ENCODE assay signal across 9 mouse cellular contexts in genomic region chr14:105295820-105296582, GRCm38 (mm10). TPM values are rescaled to one million over a fixed set of nuclear protein-coding genes. Genes with fewer than 3 reads are reported as not detected.
A peak's percentile ranks its signal among the peaks of the same experiment; 100 is the strongest.
DNase-seq lines count a peak whose midpoint lies in the region; ATAC-seq and TF ChIP-seq lines count a peak whose summit lies in the region.
"Had no signal": no experiment of that assay in that cellular context is flagged by ENCODE, and none has a peak within 500 bp of the region (broad histone marks: within the 10 kb centered on the region; RNA-seq: fewer than 3 reads in every experiment).

No protein-coding gene starts in this region.

- WGBS in lung, adult 2 months = 42% methylated on average over 6 of the region's 6 CpGs
- 59% methylated on average over 6 of the region's 6 CpGs for WGBS in forebrain, embryonic 14.5 days
- WGBS in midbrain, embryonic 15.5 days = 64% methylated on average over 6 of the region's 6 CpGs

- no peaks in the 10 kb centered on the region for H3K4me1 ChIP-seq in lung, adult 2 months (ENCODE audit: control insufficient read depth, insufficient read depth, low read length)
- H3K4me1 ChIP-seq in forebrain, embryonic 14.5 days (ENCODE audit: control insufficient read depth, insufficient read depth, low read length) = no peaks in the 10 kb centered on the region
- no peaks in the 10 kb centered on the region for H3K4me1 ChIP-seq in midbrain, embryonic 15.5 days
- H3K4me1 ChIP-seq: heart, embryonic 15.5 days had no signal

- H3K27ac ChIP-seq in forebrain, embryonic 14.5 days (ENCODE audit: low read depth, low read length) = no peak overlapping the region
- no peak overlapping the region for H3K27ac ChIP-seq in midbrain, embryonic 15.5 days
- H3K27ac ChIP-seq: heart, embryonic 15.5 days had no signal

- no peak; the same call in 1 of the 2 replicates for ATAC-seq in cerebellum, adult (ENCODE audit: insufficient number of reproducible peaks, low FRiP score, low TSS enrichment)
- peak; percentile 70; the same call in 1 of the 2 replicates for ATAC-seq in forebrain, embryonic 14.5 days
- 0 out of 2 replicates have a peak, but pooled peaks have one; percentile 67 for ATAC-seq in midbrain, embryonic 15.5 days (replicated peaks)
- ATAC-seq in monocyte, adult 5-6 weeks (replicated peaks; ENCODE audit: insufficient number of reproducible peaks, low FRiP score, low TSS enrichment, poor library complexity, severe bottlenecking) = no peak

- H3K9ac ChIP-seq in forebrain, embryonic 14.5 days (ENCODE audit: low read length) = no peak overlapping the region
- H3K9ac ChIP-seq in midbrain, embryonic 15.5 days = no peak overlapping the region
- H3K9ac ChIP-seq: heart, embryonic 15.5 days had no signal

- H3K4me2 ChIP-seq in forebrain, embryonic 14.5 days (ENCODE audit: low read length) = no peak overlapping the region
- no peak overlapping the region for H3K4me2 ChIP-seq in midbrain, embryonic 15.5 days
- H3K4me2 ChIP-seq: heart, embryonic 15.5 days had no signal

- no peak for TF ChIP-seq POLR2A in lung, adult 2 months (IDR thresholded peaks at IDR 0.05; ENCODE audit: borderline replicate concordance, extremely low read depth, low read depth, low read length)

- H3K27me3 ChIP-seq in forebrain, embryonic 14.5 days (replicated peaks; ENCODE audit: control insufficient read depth, insufficient read depth, low read length) = no peaks in the 10 kb centered on the region
- H3K27me3 ChIP-seq in midbrain, embryonic 15.5 days (replicated peaks) = no peaks in the 10 kb centered on the region
- H3K27me3 ChIP-seq: heart, embryonic 15.5 days had no signal

- peak; percentile 84 for DNase-seq in cerebellum, adult 9-10 months
- no peak for DNase-seq in lung, adult 2 months
- no peak for DNase-seq in lung, postnatal 14 days
- peak; percentile 87 for DNase-seq in forebrain, embryonic 14.5 days (ENCODE audit: low spot score)
- no peak for DNase-seq in left cerebral cortex, adult 18-20 months (ENCODE audit: low spot score in 2 of 2)

- H3K4me3 ChIP-seq in lung, adult 2 months (replicated peaks; ENCODE audit: extremely low read depth, low read depth, low read length) = no peak overlapping the region
- no peak overlapping the region for H3K4me3 ChIP-seq in forebrain, embryonic 14.5 days (ENCODE audit: low read depth, low read length)
- no peak overlapping the region for H3K4me3 ChIP-seq in midbrain, embryonic 15.5 days
- H3K4me3 ChIP-seq: heart, embryonic 15.5 days had no signal

- no peaks in the 10 kb centered on the region for H3K9me3 ChIP-seq in forebrain, embryonic 14.5 days (replicated peaks; ENCODE audit: control insufficient read depth, low read length)
- H3K9me3 ChIP-seq in midbrain, embryonic 15.5 days = no peaks in the 10 kb centered on the region
- H3K9me3 ChIP-seq: heart, embryonic 15.5 days had no signal

- TF ChIP-seq CTCF in lung, adult 2 months (IDR thresholded peaks at IDR 0.05; ENCODE audit: insufficient read depth, low read length) = peak; percentile 28; the same call in 1 of the 2 replicates

- H3K36me3 ChIP-seq in forebrain, embryonic 14.5 days (ENCODE audit: control insufficient read depth, insufficient read depth, low read length) = peaks cover 16% of the 10 kb centered on the region
- H3K36me3 ChIP-seq in midbrain, embryonic 15.5 days (replicated peaks) = 0 out of 2 replicates have a peak, but pooled peaks cover 6% of the 10 kb centered on the region

RNA-seq across cellular contexts. Expression of gene Ndfip2, which starts 37.6 kb away (rescaled TPM):
- 42.9 and 43.0 TPM in 2 replicates for polyA plus RNA-seq in lung, adult 2 months (2012; rRNA removed)
- polyA plus RNA-seq in forebrain, embryonic 14.5 days (2014; fragmentation: Nextera tagmentation; extraction: Ambion mirVana) = 91.1 and 94.1 TPM in 2 replicates
- polyA plus RNA-seq in midbrain, embryonic 15.5 days (2015; fragmentation: Nextera tagmentation; extraction: Ambion mirVana) = 104 and 110 TPM in 2 replicates
- total RNA-seq in monocyte, adult 5-6 weeks (2017) = 46.9 to 55.7 TPM (median 54.0 TPM) in 3 replicates
- 100 to 1,000 TPM; 100 to 113 TPM for total RNA-seq in left cerebral cortex, adult 18-20 months (2021)

Comparison
In these comparisons a context has a peak if more than half of its experiments do, and no peak if none do; other contexts are left out.
1. DNase-seq: peak in cerebellum, adult 9-10 months (single experiment) and forebrain, embryonic 14.5 days (single experiment); none in lung, adult 2 months (single experiment), lung, postnatal 14 days (single experiment) and left cerebral cortex, adult 18-20 months (0 of 2).
2. ATAC-seq: peak in forebrain, embryonic 14.5 days (single experiment) and midbrain, embryonic 15.5 days (single experiment); none in cerebellum, adult (single experiment) and monocyte, adult 5-6 weeks (single experiment).